Mouse (Mus musculus) kidney, embryonic 14.5 days (tissue): ENCODE measurements around the gene Mdga2. TPM values are rescaled to one million over a fixed set of nuclear protein-coding genes. Genes with fewer than 3 reads are reported as not detected.

ENCODE experiments used
- ATAC-seq: fragments of 200-750 bp; cut with Nextera tagmentation; 2 replicates; pipeline ENCODE4 v1.8.0; 2017; ENCODE audit warnings: moderate number of reproducible peaks, mild to moderate bottlenecking, moderate TSS enrichment, moderate library complexity; ENCODE audit not compliant: low FRiP score, low TSS enrichment
- H3K27ac ChIP-seq: fragments of 300-500 bp; sonication (generic); 2 replicates; pipeline ENCODE4 v1.5.1; 2014; ENCODE audit warnings: low read depth, mild to moderate bottlenecking, low read length, moderate library complexity, mixed read lengths
- H3K27me3 ChIP-seq: fragments of 300-500 bp; sonication (generic); 2 replicates; pipeline ENCODE4 v1.6.1; 2014; ENCODE audit warnings: mild to moderate bottlenecking, low read length; ENCODE audit not compliant: control insufficient read depth, insufficient read depth
- H3K36me3 ChIP-seq: fragments of 300-500 bp; sonication (generic); 2 replicates; pipeline ENCODE4 v1.6.1; 2014; ENCODE audit warnings: low read length, mixed read lengths; ENCODE audit not compliant: control insufficient read depth, insufficient read depth
- H3K4me1 ChIP-seq: fragments of 300-500 bp; sonication (generic); 2 replicates; pipeline ENCODE4 v1.6.1; 2014; ENCODE audit warnings: low read length, mixed read lengths; ENCODE audit not compliant: control insufficient read depth, insufficient read depth
- H3K4me2 ChIP-seq: fragments of 300-500 bp; sonication (generic); replicated peaks from 2 replicates; pipeline ENCODE4 v1.6.1; 2014; ENCODE audit warnings: low read depth, mild to moderate bottlenecking, low read length
- H3K4me3 ChIP-seq: fragments of 300-500 bp; sonication (generic); 2 replicates; pipeline ENCODE4 v1.5.1; 2014; ENCODE audit warnings: mild to moderate bottlenecking, low read length
- H3K9ac ChIP-seq: fragments of 300-500 bp; sonication (generic); 2 replicates; pipeline ENCODE4 v1.6.1; 2014; ENCODE audit warnings: low read depth, mild to moderate bottlenecking, low read length, moderate library complexity
- H3K9me3 ChIP-seq: fragments of 300-500 bp; sonication (generic); 2 replicates; pipeline ENCODE4 v1.6.1; 2016; ENCODE audit warnings: low read length; ENCODE audit not compliant: control insufficient read depth
- WGBS: fragments of 180-500 bp; shearing (Covaris S2); extraction: QIAGEN DNeasy Blood & Tissue Kit; methylation state at CpG from one replicate; pipeline ENCODE4 v1.1.7; 2014; 5-methylcytosine and 5-hydroxymethylcytosine counted together
- polyA plus RNA-seq: library from polyadenylated mRNA; unstranded; fragments of >200 nt; fragmentation: Nextera tagmentation; extraction: Ambion mirVana; gene quantifications from 2 replicates; pipeline ENCODE4 v1.2.1, GENCODE M21; 2014

The Mdga2 gene
- polyA plus RNA-seq, 1 experiment from 2014 or later, result 2.0 TPM

DNA sequence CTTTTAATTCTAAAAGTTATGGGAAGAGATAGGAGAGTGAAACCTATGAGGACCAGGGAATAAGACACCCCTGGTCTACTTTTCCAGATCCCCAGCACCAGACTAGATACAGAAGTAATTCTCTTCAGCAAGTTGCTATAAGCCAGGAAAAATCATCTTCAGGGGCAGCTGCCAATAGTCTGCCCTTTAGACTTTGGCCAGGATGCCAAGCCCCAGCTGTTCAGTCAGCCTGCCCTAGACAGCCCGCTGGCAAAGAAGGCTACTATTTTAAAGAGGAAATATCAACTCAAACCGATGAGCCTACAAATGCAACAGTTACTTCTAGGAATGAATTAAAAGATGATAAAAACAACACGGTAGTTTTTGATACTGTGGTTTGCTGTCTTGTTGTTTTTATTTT lies 356.1 kb downstream of the Mdga2 start:
- H3K4me1 ChIP-seq, result no peaks in the 10 kb centered on the region
- WGBS, result 82% methylated on average over 3 of the region's 3 CpGs
- no peak overlapping the region for H3K4me2 ChIP-seq
- H3K9me3 ChIP-seq, result no peaks in the 10 kb centered on the region
- no peak overlapping the region for H3K9ac ChIP-seq
- H3K36me3 ChIP-seq, result no peaks in the 10 kb centered on the region
- H3K27me3 ChIP-seq, result no peaks in the 10 kb centered on the region
- no peak for ATAC-seq
- no peak overlapping the region for H3K27ac ChIP-seq
- no peak overlapping the region for H3K4me3 ChIP-seq

DNA sequence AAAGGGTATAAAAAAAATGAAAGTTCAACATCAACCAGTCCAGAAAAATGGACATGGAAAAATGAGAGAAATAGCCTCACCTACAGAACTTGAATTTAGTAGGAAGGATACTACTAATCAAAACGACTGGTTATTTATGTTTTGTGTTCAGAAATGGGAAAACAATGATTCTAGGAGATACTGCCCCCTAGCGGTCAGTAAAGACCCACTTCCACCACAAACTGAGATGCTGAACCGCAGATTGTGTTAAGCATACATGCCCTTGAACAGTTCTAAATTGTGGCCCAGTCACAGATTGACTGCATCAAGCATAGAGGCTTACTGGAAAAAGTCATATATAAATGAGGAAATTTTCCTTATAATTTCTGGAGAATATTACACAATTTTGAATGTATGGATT lies 369.2 kb downstream of the Mdga2 start:
- WGBS, result 26% methylated on average over 3 of the region's 3 CpGs
- Histone ChIP-seq H3K9ac (no peak overlapping the region), H3K27me3 (no peaks in the 10 kb centered on the region), H3K4me3 (no peak overlapping the region), H3K36me3 (no peaks in the 10 kb centered on the region), H3K9me3 (no peaks in the 10 kb centered on the region), H3K4me1 (no peaks in the 10 kb centered on the region), H3K4me2 (no peak overlapping the region), H3K27ac (no peak overlapping the region)
- no peak for ATAC-seq

DNA sequence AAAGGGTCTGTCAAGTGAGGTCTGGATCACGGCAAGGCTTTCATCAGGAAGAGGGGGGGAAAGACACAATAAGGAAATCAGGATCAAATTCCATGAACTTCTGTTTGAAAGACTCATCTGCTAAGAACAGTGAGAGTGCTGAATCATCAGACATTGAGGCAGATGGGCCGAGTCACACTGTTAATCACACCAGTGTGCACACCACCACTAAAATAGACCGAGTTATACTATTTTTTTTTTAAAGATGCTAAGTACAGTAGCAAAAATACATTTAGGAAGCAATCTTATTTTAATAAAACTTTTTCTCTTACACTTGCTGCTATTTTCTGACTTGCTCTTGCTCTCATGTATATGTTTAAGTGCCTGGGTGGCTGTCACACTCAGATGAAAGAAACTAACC lies 382.0 kb downstream of the Mdga2 start:
- H3K36me3 ChIP-seq, result no peaks in the 10 kb centered on the region
- H3K4me1 ChIP-seq, result no peaks in the 10 kb centered on the region
- H3K9me3 ChIP-seq, result no peaks in the 10 kb centered on the region
- no peak overlapping the region for H3K9ac ChIP-seq
- H3K27ac ChIP-seq, result no peak overlapping the region
- ATAC-seq, result no peak
- no peak overlapping the region for H3K4me2 ChIP-seq
- H3K27me3 ChIP-seq, result no peaks in the 10 kb centered on the region
- no peak overlapping the region for H3K4me3 ChIP-seq
- 33% methylated on average over 3 of the region's 3 CpGs for WGBS

DNA sequence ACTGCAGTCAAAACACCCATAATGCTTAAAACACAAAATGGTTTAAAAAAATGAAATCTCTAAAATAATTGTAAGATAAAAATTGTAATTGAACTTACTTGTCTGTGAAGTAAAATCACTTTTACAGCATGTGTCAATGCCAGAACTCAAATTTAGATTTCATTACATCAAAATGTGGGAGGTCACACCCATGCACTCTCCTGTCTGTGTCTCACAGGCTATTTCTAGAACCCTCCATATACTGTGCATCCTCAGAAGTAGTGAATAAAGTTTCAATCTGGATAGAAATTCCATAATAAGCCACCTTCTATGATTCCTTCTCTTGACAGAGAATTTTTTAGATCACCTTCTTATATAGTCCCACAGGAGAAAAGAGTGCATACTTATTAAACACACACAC lies 466.7 kb downstream of the Mdga2 start:
- Histone ChIP-seq H3K4me1 (no peaks in the 10 kb centered on the region), H3K4me2 (no peak overlapping the region), H3K4me3 (no peak overlapping the region), H3K27me3 (no peaks in the 10 kb centered on the region), H3K27ac (no peak overlapping the region), H3K9me3 (no peaks in the 10 kb centered on the region), H3K9ac (no peak overlapping the region), H3K36me3 (no peaks in the 10 kb centered on the region)
- no peak for ATAC-seq

DNA sequence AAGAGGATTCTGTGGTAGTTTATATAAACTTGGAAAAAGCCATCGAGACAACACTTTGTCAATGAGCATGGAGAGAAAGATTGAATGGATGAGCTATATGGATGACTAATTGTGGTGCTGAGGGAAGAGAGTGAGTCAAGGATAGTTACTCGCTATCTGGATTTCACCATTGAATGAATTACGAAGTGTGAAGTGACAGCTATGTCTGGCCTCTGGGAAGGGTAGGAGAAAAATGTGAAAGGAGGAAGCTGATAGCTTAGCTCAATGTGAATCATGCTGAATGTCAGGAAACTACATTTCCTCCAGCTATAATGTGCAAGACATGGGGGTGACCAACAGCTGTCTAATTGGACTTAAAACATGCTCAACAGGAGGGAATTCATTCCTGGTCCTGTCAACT lies 487.8 kb downstream of the Mdga2 start:
- H3K9ac ChIP-seq, result no peak overlapping the region

DNA sequence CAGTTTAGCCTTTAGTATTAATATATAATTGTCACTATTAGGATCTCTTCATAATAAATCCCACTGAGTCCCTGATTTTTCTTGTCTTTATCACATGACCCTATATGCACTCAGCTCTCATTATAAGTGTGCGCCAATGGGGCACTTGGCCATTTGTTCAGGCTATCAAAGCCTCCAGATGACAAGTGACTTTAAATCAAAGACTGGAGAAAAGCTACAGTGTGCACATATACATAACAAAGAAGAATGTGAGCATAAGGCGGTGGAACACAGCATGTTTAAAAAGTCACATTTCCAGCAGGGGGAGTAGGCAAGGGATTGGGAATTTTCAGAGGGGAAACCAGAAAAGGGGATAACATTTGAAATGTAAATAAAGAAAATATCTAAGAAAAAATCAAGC lies 497.9 kb downstream of the Mdga2 start:
- no peak overlapping the region for H3K4me2 ChIP-seq
- no peaks in the 10 kb centered on the region for H3K27me3 ChIP-seq
- WGBS, result 78% methylated on average over 2 of the region's 2 CpGs
- no peaks in the 10 kb centered on the region for H3K4me1 ChIP-seq
- H3K9me3 ChIP-seq, result no peaks in the 10 kb centered on the region
- H3K9ac ChIP-seq, result no peak overlapping the region
- no peak for ATAC-seq
- no peak overlapping the region for H3K27ac ChIP-seq
- no peak overlapping the region for H3K4me3 ChIP-seq
- no peaks in the 10 kb centered on the region for H3K36me3 ChIP-seq

More for the DNA sequence above, 487.8 kb downstream of the Mdga2 start:
- no peak for ATAC-seq
- Histone ChIP-seq H3K36me3 (no peaks in the 10 kb centered on the region), H3K9me3 (no peaks in the 10 kb centered on the region), H3K27ac (no peak overlapping the region), H3K4me1 (no peaks in the 10 kb centered on the region), H3K4me3 (no peak overlapping the region), H3K4me2 (no peak overlapping the region), H3K27me3 (no peaks in the 10 kb centered on the region)
- 60% methylated on average over 3 of the region's 3 CpGs for WGBS

DNA sequence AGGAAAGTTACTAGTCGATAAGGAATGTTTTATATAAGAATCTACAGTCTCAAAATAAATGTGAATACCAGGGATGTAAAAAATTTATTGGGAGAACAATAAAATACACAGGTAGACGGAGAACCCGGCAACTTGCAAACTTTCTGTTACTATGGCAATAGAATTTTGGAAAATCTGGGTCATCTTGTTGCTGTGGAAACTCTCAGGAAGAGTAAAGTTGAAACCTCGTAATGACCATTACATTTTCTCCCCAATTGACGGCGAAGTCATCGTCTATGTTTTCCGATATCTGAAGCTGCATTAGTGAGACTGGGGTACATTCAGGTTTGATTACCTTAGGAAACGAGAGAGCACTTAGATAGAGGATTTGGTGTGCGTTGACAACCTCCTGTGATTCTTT lies 514.0 kb downstream of the Mdga2 start:
- WGBS, result 88% methylated on average over 10 of the region's 10 CpGs
- Histone ChIP-seq H3K9me3 (no peaks in the 10 kb centered on the region), H3K4me3 (no peak overlapping the region), H3K4me1 (no peaks in the 10 kb centered on the region), H3K27me3 (no peaks in the 10 kb centered on the region), H3K9ac (no peak overlapping the region), H3K36me3 (no peaks in the 10 kb centered on the region), H3K27ac (no peak overlapping the region), H3K4me2 (no peak overlapping the region)
- no peak for ATAC-seq

DNA sequence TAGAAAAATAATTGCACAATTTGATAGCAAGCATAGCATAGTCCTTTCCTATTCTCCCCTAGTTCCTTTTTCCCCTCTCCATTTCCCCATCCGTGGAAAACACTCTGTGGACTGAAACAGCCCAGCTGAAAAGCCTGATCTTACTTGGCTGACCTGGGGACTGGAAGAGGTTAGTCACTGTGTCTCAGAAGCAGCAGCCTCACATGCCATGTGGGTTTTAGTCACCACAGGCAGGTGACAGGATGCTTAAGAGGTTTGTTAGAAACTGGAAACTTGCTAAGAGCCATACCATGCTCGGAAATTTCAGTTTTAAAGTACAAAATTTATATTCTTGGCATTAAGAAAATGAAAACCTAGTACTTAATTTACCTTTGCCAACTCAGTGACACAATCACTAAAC lies 514.9 kb downstream of the Mdga2 start:
- Histone ChIP-seq H3K27me3 (no peaks in the 10 kb centered on the region), H3K4me3 (no peak overlapping the region), H3K4me1 (no peaks in the 10 kb centered on the region), H3K9me3 (no peaks in the 10 kb centered on the region), H3K36me3 (no peaks in the 10 kb centered on the region), H3K27ac (no peak overlapping the region), H3K4me2 (no peak overlapping the region), H3K9ac (no peak overlapping the region)
- WGBS, result 40% methylated on average over 2 of the region's 2 CpGs
- no peak for ATAC-seq

DNA sequence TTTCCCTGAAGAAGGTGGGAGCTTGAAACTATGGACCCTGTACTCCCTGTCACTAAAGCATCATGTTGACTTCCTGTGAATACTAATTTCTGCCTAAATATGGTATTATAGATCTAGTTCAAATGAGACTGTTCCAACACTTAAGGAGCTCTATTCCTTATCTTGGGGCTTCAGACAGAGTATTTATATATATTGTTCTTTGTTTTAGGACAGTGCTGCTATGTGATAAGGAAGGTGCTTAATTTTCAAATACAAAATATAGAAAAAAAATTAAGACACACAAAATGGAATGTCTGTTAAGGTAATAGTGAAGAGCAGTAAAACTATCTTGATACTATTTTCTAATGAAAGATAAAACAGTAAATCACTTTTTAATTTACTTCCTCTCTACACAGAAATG lies 517.3 kb downstream of the Mdga2 start:
- no peaks in the 10 kb centered on the region for H3K4me1 ChIP-seq
- H3K9ac ChIP-seq, result no peak overlapping the region
- H3K36me3 ChIP-seq, result no peaks in the 10 kb centered on the region
- no peaks in the 10 kb centered on the region for H3K27me3 ChIP-seq
- no peak overlapping the region for H3K4me3 ChIP-seq
- H3K9me3 ChIP-seq, result no peaks in the 10 kb centered on the region
- no peak for ATAC-seq
- H3K4me2 ChIP-seq, result no peak overlapping the region
- no peak overlapping the region for H3K27ac ChIP-seq

DNA sequence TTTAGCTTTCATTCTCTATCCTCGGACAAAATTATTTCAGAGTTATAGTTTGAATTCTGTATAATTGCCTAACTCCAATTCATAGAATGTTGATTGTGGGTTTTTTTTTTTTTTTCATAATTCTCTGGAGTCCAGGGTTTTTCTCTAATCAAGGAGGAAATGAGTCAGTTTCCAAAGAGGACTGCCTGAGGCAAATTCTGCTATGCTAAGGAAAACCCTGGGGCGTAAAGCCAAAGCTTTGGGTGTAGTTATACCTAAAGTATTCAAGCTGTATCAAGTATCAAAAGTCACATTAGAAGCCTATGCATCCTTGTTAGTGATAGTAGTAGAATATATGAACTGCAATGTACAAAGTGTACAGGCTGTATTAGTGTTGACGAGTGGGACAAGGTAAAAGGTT lies 519.6 kb downstream of the Mdga2 start:
- WGBS, result 89% methylated on average over 3 of the region's 3 CpGs
- ATAC-seq, result no peak
- Histone ChIP-seq H3K27ac (no peak overlapping the region), H3K4me1 (no peaks in the 10 kb centered on the region), H3K4me2 (no peak overlapping the region), H3K4me3 (no peak overlapping the region), H3K9me3 (no peaks in the 10 kb centered on the region), H3K36me3 (no peaks in the 10 kb centered on the region), H3K27me3 (no peaks in the 10 kb centered on the region), H3K9ac (no peak overlapping the region)
